Mouse (Mus musculus): ENCODE results near the gene Slain1.

- TF ChIP-seq TAL1 (IDR thresholded peaks at IDR 0.05; ENCODE audit: low read length) (no peak), GATA1 (IDR thresholded peaks at IDR 0.05; ENCODE audit: low read length) (no peak)
Observed at GRCm38 (mm10) chr14:103728506-103728905, 78.5 kb downstream of the Slain1 start.
